Mouse (Mus musculus) brain, embryonic 14.5 days (tissue): ENCODE measurements around the gene Lmtk3.

Source experiments
- CTCF ChIP-seq: fragments of 200-500 bp; IDR thresholded peaks from 2 replicates; pipeline ENCODE4 v1.5.1; 2012; ENCODE audit warnings: inconsistent platforms, mild to moderate bottlenecking, moderate library complexity, borderline replicate concordance; ENCODE audit not compliant: insufficient read depth, insufficient read length; ENCODE audit errors: extremely low read depth
- POLR2A ChIP-seq: fragments of 200-500 bp; IDR thresholded peaks from 2 replicates; pipeline ENCODE4 v1.6.1; 2012; ENCODE audit warnings: mild to moderate bottlenecking, inconsistent platforms, borderline replicate concordance; ENCODE audit not compliant: poor library complexity, insufficient read depth, insufficient read length, severe bottlenecking; ENCODE audit errors: extremely low read depth

GRCm38 (mm10) chr7:45798931-45799330, 15.4 kb downstream of the Lmtk3 start:
- TF ChIP-seq CTCF (no peak), POLR2A (no peak)
